Mouse (Mus musculus) C2C12 (cell line): Measurements from ENCODE around the gene Lamb3. TPM values are rescaled to one million over a fixed set of nuclear protein-coding genes. Genes with fewer than 3 reads are reported as not detected.

ENCODE experiments used
- H3K27me3 ChIP-seq: one replicate; pipeline ENCODE4 v1.6.1; 2011; ENCODE audit not compliant: control insufficient read depth, insufficient read depth, insufficient read length
- H3K36me3 ChIP-seq: one replicate; pipeline ENCODE4 v1.6.1; 2011; ENCODE audit not compliant: control insufficient read depth, insufficient read depth
- H3K4me3 ChIP-seq: one replicate; pipeline ENCODE4 v1.5.1; 2011; ENCODE audit warnings: mild to moderate bottlenecking, control low read depth; ENCODE audit not compliant: poor library complexity, insufficient read depth, severe bottlenecking
- H3K79me2 ChIP-seq: one replicate; pipeline ENCODE4 v1.6.1; 2011; ENCODE audit not compliant: control insufficient read depth, insufficient read depth
- H3K79me3 ChIP-seq: one replicate; pipeline ENCODE4 v1.6.1; 2011; ENCODE audit warnings: low read depth, control low read depth
- H3ac ChIP-seq: one replicate; pipeline ENCODE3; 2011; ENCODE audit warnings: low read depth; ENCODE audit not compliant: control insufficient read depth, insufficient read length
- CEBPB ChIP-seq: IDR thresholded peaks from one replicate; pipeline ENCODE4 v1.6.1; 2011; ENCODE audit warnings: low read depth, mild to moderate bottlenecking, control low read depth, moderate library complexity
- CTCF ChIP-seq: IDR thresholded peaks from one replicate; pipeline ENCODE4 v1.5.1; 2011; ENCODE audit not compliant: control insufficient read depth, insufficient read depth, insufficient read length
- FOSL1 ChIP-seq: IDR thresholded peaks from one replicate; pipeline ENCODE4 v1.8.0; 2011; ENCODE audit warnings: mild to moderate bottlenecking, low read length; ENCODE audit not compliant: poor library complexity, insufficient read depth, severe bottlenecking
- MAX ChIP-seq: IDR thresholded peaks from one replicate; pipeline ENCODE4 v1.6.1; 2011; ENCODE audit warnings: mild to moderate bottlenecking, control low read depth
- MYOD1 ChIP-seq: IDR thresholded peaks from one replicate; pipeline ENCODE4 v1.6.1; 2011; ENCODE audit warnings: low read depth; ENCODE audit not compliant: control insufficient read depth, insufficient read length
- MYOG ChIP-seq: IDR thresholded peaks from one replicate; pipeline ENCODE4 v1.6.1; 2011; ENCODE audit not compliant: control insufficient read depth, insufficient read length; ENCODE audit errors: extremely low read depth
- USF1 ChIP-seq: IDR thresholded peaks from one replicate; pipeline ENCODE4 v1.6.1; 2011; ENCODE audit warnings: low read depth, mild to moderate bottlenecking, control low read depth, moderate library complexity
- polyA plus RNA-seq: library from polyadenylated mRNA; unstranded; fragments of >200 nt; fragmentation: generic; extraction: Trizol; gene quantifications from one replicate; pipeline ENCODE4 v1.2.1, GENCODE M21; 2012; ENCODE audit warnings: missing spikeins

Gene Lamb3
- polyA plus RNA-seq, 1 experiment, result 5.3 TPM

GRCm38 (mm10) chr1:193363801-193364231 is 156.3 kb downstream of the Lamb3 start:
- Histone ChIP-seq H3K36me3 (no peaks in the 10 kb centered on the region), H3K79me3 (no peaks in the 10 kb centered on the region), H3K27me3 (no peaks in the 10 kb centered on the region), H3K4me3 (no peak overlapping the region), H3K79me2 (no peaks in the 10 kb centered on the region), H3ac (no peak overlapping the region)
- TF ChIP-seq CTCF, result peak; percentile 78
- no peak for TF ChIP-seq CEBPB

- no peak overlapping the region for H3ac ChIP-seq
- H3K79me2 ChIP-seq, result no peaks in the 10 kb centered on the region
- no peaks in the 10 kb centered on the region for H3K27me3 ChIP-seq
- no peak for TF ChIP-seq CTCF
- no peak for TF ChIP-seq MAX
- TF ChIP-seq MYOD1, result no peak
- no peak for TF ChIP-seq MYOG
- no peak for TF ChIP-seq CEBPB
- no peak for TF ChIP-seq USF1
- no peak for TF ChIP-seq FOSL1
- no peaks in the 10 kb centered on the region for H3K79me3 ChIP-seq
- H3K36me3 ChIP-seq, result no peaks in the 10 kb centered on the region
- no peak overlapping the region for H3K4me3 ChIP-seq
Measured at GRCm38 (mm10) chr1:193368055-193368454, 160.6 kb downstream of the Lamb3 start.

- no peak overlapping the region for H3K4me3 ChIP-seq
- H3K79me3 ChIP-seq, result no peaks in the 10 kb centered on the region
- H3K79me2 ChIP-seq, result no peaks in the 10 kb centered on the region
- TF ChIP-seq FOSL1 (no peak), MYOG (no peak)
- no peaks in the 10 kb centered on the region for H3K27me3 ChIP-seq
- H3K36me3 ChIP-seq, result no peaks in the 10 kb centered on the region
- H3ac ChIP-seq, result no peak overlapping the region
Measured at GRCm38 (mm10) chr1:193369091-193369490, 161.6 kb downstream of the Lamb3 start.

GRCm38 (mm10) chr1:193370096-193370495 is 162.6 kb downstream of the Lamb3 start, which contains the start of gene Camk1g:
Gene Camk1g, minus strand, starts transcription at chr1:193370298.
- no peak within 1 kb of the TSS for H3ac ChIP-seq
- TF ChIP-seq USF1, result no peak
- no peak for TF ChIP-seq FOSL1
- TF ChIP-seq MAX, result no peak
- TF ChIP-seq MYOD1, result no peak
- no peak for TF ChIP-seq CEBPB
- no peak for TF ChIP-seq MYOG
- no peak for TF ChIP-seq CTCF
- no peaks in the 10 kb centered on the region for H3K79me2 ChIP-seq
- no peaks in the 10 kb centered on the region for H3K27me3 ChIP-seq
- H3K4me3 ChIP-seq, result no peak within 1 kb of the TSS
- H3K36me3 ChIP-seq, result no peaks in the 10 kb centered on the region
- no peaks in the 10 kb centered on the region for H3K79me3 ChIP-seq

GRCm38 (mm10) chr1:193373906-193374413 is 166.5 kb downstream of the Lamb3 start:
- Histone ChIP-seq H3K36me3 (no peaks in the 10 kb centered on the region), H3K79me3 (no peaks in the 10 kb centered on the region), H3K79me2 (no peaks in the 10 kb centered on the region), H3K27me3 (no peaks in the 10 kb centered on the region), H3ac (no peak overlapping the region), H3K4me3 (no peak overlapping the region)
- TF ChIP-seq MYOG (no peak), USF1 (no peak), CTCF (no peak), MYOD1 (no peak), MAX (no peak), CEBPB (no peak), FOSL1 (no peak)

GRCm38 (mm10) chr1:193376478-193377134 is 169.1 kb downstream of the Lamb3 start:
- Histone ChIP-seq H3K79me3 (no peaks in the 10 kb centered on the region), H3K36me3 (no peaks in the 10 kb centered on the region), H3K27me3 (no peaks in the 10 kb centered on the region), H3K4me3 (no peak overlapping the region), H3K79me2 (no peaks in the 10 kb centered on the region), H3ac (no peak overlapping the region)
- TF ChIP-seq USF1 (no peak), CTCF (peak; percentile 74)
